Mouse (Mus musculus) brain, embryonic 14.5 days (tissue): ENCODE results near the gene Prrt2. TPM values are rescaled to one million over a fixed set of nuclear protein-coding genes. Genes with fewer than 3 reads are reported as not detected.
A peak's percentile ranks its signal among the peaks of the same experiment; 100 is the strongest.

Experiments used
- DNase-seq: peaks from one replicate; pipeline ENCODE4 v3.0.0-alpha.2; 2011; ENCODE audit warnings: low read depth
- CTCF ChIP-seq: fragments of 200-500 bp; IDR thresholded peaks from 2 replicates; pipeline ENCODE4 v1.5.1; 2012; ENCODE audit warnings: inconsistent platforms, mild to moderate bottlenecking, moderate library complexity, borderline replicate concordance; ENCODE audit not compliant: insufficient read depth, insufficient read length; ENCODE audit errors: extremely low read depth
- POLR2A ChIP-seq: fragments of 200-500 bp; IDR thresholded peaks from 2 replicates; pipeline ENCODE4 v1.6.1; 2012; ENCODE audit warnings: mild to moderate bottlenecking, inconsistent platforms, borderline replicate concordance; ENCODE audit not compliant: poor library complexity, insufficient read depth, insufficient read length, severe bottlenecking; ENCODE audit errors: extremely low read depth
- polyA plus RNA-seq: library from polyadenylated mRNA; depleted of rRNA; stranded (reverse); fragments of >200 nt; gene quantifications from 2 replicates; pipeline ENCODE4 v1.2.3, GENCODE M21; 2012

Gene Prrt2
- polyA plus RNA-seq, 1 experiment = 71.4 TPM

DNA sequence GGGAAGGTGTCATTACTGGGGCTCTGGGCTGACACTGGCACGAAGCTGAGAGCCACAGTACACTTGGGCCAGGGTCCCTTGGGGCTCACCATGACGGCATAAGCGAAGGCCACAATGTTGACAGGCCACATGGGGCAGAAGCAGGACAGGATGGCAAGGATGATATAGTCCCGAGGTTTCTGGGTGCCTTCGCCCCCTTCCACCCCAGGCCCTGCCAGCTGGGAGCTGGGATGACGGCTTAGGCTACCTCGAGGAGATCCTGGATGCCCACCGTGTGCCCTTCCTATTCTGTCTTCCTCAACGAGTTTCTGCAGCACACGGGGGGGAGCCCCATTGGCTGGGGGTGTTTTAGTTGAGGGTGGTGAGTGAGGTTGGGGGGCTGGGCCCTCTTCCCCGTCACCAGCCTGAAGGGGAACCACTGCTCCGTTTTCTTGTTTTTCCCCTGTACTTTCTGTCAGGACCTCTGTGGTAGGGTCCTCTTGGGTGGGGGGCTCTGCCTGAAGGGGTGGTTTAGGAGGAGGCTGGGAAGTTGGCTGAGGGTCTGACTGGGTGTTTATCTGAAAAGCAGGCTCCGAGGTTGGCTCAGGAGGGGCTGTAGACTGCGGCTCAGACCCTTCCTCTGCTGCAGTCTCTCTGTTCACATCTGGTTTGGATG is 1.6 kb downstream of the Prrt2 start:
- DNase-seq = no peak
- TF ChIP-seq CTCF (no peak), POLR2A (no peak)

DNA sequence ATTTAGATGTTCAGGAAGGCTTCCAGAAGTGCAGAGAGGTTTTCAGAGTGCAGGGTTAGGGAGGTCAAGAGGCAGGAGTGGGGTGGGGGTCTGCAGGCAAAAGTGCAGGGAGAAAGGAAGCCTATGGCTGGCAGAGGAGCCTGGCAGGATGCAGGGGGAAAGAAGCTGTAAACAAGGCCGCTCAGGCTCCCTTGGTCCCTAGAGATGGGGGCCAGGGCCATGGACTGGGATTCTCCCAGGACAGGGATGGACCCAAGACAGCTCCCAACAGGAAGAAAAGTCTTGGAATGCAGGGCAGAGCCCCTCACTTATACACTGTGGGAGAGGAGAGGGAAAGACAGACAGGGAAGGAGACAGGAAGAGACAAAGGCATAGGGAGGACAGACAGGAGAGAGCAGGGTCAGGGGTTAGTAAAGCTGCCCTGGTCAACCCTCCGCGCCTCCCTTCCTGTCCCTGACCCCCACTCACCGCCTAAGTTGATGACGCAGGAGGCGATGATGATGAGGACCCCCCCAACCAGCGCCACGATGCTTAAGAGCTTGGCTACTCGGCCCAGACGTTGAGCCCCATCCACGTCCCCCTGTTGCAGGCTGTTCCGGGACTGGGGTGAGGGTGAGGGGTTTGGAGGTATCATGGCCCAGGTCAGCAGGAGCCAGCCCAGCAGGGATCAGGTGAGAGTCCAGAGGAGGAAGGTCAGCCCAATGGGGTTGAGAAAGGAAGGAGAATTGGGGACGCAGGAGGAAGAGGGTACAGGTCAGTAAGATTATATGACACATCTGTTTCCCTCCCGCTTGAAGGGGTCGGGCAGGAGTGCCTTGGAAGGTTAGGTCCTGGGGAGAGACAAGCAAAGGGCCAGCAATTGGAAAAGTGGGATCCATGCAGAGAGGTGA is 2.4 kb downstream of the Prrt2 start:
- TF ChIP-seq CTCF (no peak), POLR2A (no peak)
- DNase-seq = no peak

DNA sequence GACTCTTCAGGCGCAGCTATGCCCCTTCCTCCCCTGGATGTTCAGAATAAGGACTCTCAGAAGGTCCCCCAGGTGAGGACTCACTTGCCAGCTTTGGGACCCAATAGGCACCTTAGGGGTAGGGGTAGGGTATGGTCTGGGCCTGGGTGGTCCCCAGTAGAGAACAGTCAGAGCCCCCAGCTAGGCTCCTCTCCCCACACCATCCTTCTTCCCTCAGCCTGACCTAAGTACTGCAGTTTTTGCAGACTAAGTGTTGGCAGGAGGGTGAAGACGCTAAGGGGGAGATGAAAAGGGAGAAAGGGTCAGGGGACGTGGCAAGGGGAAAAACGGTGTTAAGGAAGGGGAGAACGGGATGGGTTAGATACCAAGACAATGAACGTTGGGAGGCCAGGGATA is 3.1 kb downstream of the Prrt2 start:
- TF ChIP-seq CTCF (no peak), POLR2A (no peak)

DNA sequence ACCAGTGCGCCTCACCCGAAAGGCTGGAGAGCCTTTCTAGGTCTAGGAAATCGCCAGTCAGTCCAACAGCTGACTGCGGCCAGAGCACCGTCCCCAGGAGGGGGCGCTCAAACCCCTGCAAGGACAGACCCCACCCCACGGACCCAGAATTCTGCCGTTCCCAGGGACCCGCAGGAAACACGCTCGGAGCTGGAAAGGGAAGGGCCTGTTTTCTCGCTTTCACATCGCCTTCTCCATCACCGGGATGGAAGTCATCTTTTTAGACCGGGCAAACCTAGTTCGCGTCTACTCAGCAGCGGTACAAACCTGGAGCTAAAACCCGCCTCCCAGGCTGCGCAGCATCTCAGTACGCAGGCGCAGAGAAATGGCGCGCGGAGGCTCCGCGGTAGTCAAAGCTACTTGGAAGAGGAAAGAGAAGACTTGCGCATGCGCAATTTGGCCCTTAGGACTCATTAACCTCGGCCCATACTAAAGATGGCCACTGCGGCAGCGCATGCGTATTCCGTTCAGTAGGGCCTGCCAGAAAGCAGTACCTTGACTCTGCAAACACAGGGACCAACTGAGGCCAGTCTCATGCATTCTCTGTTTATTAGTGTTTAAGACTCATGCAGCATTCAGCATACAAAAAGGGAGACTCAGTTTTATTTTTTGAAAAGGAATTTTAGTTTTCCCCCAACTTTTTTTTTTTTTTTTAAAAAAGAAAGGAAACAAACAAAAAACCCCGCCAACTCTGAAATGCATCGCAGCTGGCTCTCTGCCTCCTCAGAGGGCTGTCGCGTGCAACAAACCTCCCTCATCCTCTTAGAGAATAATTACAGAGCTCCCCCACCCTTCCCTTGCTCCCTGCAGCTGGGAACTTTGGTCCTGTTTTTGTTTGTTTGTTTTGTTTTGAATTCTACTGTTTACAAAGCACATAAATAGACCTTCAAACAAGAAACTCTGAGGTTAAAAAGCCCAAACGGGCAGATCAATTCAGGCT is 3.8 kb downstream of the Prrt2 start, which contains the start of gene Pagr1a:
Gene Pagr1a (minus strand): TSS at position 382 of the 979 bp plus-strand sequence.
- TF ChIP-seq CTCF = peak; percentile 85
- no peak; the same call in 1 of the 2 replicates for TF ChIP-seq POLR2A
- DNase-seq = peak; percentile 100

More for the DNA sequence above, 3.1 kb downstream of the Prrt2 start:
- DNase-seq = no peak

DNA sequence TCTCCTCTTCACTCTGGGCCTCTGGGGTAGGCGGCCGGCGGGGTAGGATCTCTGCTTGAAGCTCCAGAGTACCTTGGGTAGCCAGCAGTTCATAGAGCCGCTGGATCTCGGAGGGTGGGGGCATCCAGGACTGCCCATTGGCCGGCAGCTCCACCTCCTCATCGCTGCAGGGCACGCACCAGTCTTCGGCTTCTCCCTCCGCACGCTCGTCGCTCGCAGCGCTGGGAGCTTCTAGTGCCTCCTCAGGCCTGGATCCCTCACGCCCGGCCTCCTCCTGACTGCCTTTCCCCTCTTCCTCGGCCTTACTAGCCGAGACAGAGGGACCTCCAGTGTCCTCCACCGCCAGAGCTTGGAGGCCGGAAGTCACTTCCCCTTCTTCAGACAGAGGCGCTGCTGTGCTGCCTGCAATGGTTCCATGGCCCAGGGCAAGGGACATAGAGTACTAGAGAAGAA is 4.5 kb downstream of the Prrt2 start:
- no peak for DNase-seq

DNA sequence TGATC is 4.7 kb downstream of the Prrt2 start, which contains the start of gene Pagr1b:
Gene Pagr1b (minus strand): TSS at position 4 of the 5 bp plus-strand sequence.
- DNase-seq = no peak
- TF ChIP-seq POLR2A (no peak), CTCF (no peak)

More for the DNA sequence above, 4.5 kb downstream of the Prrt2 start:
- TF ChIP-seq CTCF (no peak), POLR2A (no peak; the same call in 1 of the 2 replicates)

DNA sequence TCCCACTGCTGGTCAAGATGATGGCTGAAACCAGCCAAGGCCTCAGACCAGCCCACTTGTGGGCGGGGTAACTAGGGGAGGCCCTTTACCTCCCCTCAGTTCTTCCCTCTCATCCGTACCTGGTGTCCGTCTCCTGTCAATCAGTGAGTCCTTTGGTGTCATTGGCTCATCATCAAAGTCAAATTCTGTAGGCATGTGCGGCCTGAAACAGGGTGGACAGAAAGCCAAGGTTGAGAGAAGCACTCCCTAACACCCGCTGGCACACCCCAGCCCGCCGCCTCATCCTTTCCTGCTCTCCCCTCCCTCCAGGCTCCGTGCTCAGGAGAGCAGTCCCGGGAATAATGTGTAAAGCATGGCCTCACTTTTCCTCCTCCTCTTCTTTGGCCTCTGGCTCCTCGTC is 4.9 kb downstream of the Prrt2 start:
- DNase-seq = peak; percentile 57
- TF ChIP-seq POLR2A (no peak), CTCF (no peak)

DNA sequence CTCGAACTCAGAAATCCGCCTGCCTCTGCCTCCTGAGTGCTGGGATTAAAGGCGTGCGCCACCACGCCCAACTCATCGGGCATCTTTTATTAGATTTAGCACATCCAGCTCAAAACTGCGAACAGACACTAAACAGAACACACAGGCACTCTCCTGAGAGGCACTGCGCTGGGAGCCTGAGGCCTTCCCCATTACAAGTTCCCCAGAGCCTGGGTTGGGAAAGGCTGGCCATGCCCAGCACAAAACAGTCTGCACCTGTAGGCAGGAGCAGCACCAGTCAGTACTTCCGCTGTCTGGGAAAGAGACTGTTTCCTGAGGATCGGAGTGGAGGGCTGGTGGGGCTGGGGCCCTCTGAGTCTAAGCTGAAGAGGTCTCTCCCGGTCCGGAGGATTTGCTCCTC is 6.0 kb downstream of the Prrt2 start:
- no peak for DNase-seq
- TF ChIP-seq CTCF = no peak
- no peak for TF ChIP-seq POLR2A

DNA sequence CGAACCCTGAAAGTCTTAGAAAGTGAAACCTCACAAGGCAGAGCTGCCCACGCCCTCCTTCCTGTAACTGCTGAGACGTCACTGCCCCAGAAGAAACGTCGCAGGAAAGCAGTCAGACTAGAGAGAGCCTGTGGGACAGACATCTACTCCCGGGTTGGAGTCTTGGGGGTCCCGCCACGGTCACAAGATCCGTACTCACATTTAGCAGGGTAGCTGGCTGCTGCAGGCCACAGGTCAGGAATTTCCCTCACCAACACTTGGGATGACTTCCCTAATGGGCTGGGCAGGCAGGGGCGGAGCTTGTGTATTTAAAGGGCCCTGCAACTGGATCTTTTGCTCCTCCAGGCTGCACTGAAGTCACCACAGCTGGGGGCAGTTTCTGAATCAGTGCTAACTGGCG is 6.7 kb downstream of the Prrt2 start, which contains the start of gene Mvp:
Gene Mvp (minus strand): TSS at position 302 of the 400 bp plus-strand sequence.
- no peak for DNase-seq
- no peak for TF ChIP-seq POLR2A
- no peak for TF ChIP-seq CTCF

DNA sequence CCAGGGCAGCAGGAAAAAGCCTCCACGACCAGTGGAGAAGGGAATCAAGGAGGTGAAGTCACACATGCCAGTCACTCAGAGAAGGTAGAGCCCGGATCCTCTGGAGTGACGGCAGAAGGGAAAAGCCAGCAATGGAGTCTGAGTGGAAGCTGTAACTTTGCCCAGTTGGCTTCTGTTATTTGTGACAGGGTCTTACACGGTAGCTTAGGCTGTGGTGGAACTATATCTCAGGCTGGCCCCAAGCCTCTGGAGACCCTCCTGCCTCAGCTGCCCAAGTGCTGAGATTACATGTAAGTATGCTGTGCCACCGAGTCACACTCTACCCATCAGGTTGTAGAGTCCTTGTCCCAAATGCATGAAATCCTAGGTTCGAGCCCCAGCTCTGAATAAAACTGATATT is 7.6 kb downstream of the Prrt2 start:
- DNase-seq = no peak
- TF ChIP-seq CTCF = no peak
- TF ChIP-seq POLR2A = no peak

DNA sequence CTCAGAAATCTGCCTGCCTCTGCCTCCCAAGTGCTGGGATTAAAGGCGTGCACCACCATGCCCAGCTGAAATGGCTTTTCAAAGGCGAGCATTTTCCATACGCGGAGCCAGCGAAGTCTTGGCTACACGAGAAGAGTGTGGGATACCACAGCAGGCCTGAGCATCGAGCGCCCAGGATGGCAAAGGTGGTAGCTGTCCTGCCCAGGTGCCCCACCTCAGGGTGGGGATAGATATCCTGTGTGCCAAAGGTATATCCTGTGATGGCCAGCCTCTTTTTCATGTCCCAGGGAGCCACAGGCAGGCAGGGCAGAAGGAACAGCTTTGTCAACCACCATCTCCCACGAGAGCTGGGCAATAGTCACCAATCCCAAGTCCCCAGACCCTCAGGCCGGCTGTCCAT is 8.2 kb downstream of the Prrt2 start:
- TF ChIP-seq POLR2A (no peak), CTCF (no peak)
- no peak for DNase-seq
